Mouse (Mus musculus): Measurements from ENCODE around the gene Tns1.

Tns1 gene

GRCm38 (mm10) chr1:73992201-73992938 lies 131.9 kb downstream of the Tns1 start:
- no peak for DNase-seq (ENCODE audit: low spot score in 2 of 2)

DNA sequence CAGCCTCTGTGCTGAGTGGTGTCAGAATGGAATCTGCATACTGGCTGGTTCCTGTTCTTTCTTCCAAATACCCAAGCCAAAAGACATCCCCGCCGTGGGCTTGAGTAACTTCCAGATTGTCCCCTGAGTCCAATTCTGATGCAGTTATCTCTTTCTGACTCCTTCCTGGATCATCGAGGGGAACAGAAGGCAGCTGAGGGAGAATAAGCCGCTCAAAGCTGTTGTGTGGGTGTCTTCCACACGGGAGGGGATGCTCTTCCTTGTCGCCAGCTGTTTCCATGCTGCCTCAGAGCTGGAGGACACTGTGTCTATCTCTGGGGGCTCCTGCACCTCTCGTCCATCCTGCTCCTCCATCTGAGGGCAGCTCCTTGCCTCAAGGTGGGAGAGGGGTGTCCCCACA lies 133.0 kb downstream of the Tns1 start:
- no peak for DNase-seq (ENCODE audit: low spot score in 2 of 2)

- DNase-seq (ENCODE audit: low spot score in 2 of 2), result no peak
Measured at GRCm38 (mm10) chr1:73990024-73990423, 134.2 kb downstream of the Tns1 start.

DNA sequence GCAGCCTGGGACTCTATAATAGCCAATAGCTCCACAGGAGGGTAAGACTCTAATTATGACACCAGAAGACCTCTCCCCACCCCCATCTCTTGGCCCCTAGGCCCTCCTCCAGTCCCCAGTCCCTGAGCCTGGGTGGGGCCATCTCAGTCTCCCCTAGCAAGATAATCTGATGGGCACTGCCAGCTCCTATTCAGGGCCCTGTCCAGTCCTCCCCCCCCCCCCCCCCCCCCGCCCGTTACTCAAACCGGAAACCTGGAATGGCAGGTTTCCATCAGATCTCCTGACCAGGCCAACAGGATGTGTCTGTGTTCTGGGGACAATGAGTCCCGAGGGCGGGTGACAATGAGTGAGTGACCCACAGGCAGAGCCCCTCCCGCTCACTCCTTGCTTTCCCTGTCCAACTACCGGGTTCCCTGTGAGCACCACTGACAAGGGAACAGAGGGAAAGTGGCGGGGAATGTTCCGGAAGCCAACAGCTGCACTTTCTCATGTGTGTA lies 136.5 kb downstream of the Tns1 start:
- DNase-seq (ENCODE audit: low spot score in 2 of 2), result no peak

GRCm38 (mm10) chr1:73986268-73987045 lies 137.8 kb downstream of the Tns1 start:
- DNase-seq (ENCODE audit: low spot score in 2 of 2), result peak in 1 of 2 experiments; percentile 44

DNA sequence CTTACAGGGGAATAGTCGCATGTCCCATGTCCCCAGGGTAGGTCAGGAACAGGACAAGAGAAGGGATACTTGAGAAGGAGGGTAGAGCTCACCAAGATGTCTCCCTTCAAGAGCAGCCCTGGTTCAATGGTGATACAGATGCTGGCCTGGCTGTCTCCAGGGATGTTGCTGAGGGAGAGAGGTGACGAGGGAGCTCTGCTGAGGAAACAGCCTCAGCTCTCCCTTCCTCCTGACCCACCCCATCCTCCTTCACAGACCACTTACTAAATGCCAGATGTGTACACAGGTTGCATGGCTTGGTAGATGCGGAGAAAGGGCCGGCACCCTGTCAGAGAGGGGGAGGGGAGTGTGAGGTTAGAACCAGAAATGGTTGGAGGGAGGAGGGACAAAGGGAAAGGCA lies 138.6 kb downstream of the Tns1 start:
- no peak for DNase-seq (ENCODE audit: low spot score in 2 of 2)

DNA sequence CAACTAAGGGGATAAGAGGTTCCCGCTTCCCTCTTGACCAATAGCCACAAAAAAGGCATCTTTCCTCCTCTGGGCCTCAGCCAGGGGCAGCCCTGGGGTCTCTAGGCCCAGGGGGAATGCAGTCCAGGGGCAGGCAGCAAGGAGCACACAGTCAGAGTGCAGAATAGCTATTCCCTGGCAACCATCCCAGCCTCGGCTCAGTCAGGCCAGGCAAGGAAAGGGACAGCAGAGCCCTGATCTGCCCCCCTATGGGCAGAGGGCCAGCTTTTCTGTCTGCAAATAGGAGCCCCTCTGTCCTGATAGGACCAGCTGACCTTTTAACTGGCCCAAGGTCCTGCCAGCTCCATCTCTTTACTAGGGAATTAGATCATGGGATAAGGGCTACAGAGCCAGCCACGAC lies 145.0 kb downstream of the Tns1 start:
- DNase-seq (ENCODE audit: low spot score in 2 of 2), result peak; percentile 55 to 56

DNA sequence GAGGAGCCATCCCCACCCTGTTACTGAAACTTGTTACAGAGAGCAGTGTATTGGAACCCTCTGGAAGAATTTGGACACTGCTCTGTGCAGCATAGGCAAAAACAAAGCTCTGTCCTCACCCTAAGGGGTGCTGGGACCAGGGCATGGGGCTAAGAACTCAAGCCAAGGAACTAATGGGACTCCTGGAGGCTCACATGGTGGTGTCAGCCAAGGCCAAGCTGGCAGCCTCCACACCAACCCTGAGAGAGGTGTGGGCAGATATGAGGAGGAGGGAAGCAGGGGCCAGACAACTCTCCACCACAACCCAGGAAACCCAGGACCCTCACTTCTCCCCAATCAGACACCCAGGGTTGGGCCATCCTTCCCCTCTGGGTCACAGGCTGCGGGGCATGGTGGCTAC lies 145.7 kb downstream of the Tns1 start:
- DNase-seq (ENCODE audit: low spot score in 2 of 2), result no peak

- no peak for DNase-seq (ENCODE audit: low spot score in 2 of 2)
Measured at GRCm38 (mm10) chr1:73973992-73974391, 150.3 kb downstream of the Tns1 start.

DNA sequence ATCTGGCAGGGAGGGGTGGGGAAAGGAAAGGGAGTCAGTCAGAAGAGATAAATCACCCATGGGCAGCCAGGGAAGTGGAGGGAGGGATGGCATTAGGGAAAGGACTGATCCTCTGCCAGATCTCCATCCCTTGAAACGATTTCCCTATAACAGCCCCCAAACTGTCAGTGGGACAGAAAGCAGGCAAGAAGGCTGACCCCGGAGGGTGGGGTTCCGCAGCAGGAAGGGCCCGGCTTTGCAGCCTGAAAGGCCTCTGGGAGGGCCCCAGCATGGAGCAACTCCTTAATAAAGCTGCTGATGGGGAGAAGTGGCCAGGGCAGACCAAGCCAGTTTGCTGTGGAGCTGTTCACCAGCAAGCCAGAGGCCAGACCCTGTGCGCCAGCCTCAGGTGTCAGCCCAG lies 151.5 kb downstream of the Tns1 start:
- DNase-seq (ENCODE audit: low spot score in 2 of 2), result no peak

GRCm38 (mm10) chr1:73970161-73970730 lies 154.0 kb downstream of the Tns1 start:
- DNase-seq (ENCODE audit: low spot score in 2 of 2), result no peak

GRCm38 (mm10) chr1:73968712-73969511 lies 155.3 kb downstream of the Tns1 start:
- no peak for DNase-seq (ENCODE audit: low spot score in 2 of 2)

DNA sequence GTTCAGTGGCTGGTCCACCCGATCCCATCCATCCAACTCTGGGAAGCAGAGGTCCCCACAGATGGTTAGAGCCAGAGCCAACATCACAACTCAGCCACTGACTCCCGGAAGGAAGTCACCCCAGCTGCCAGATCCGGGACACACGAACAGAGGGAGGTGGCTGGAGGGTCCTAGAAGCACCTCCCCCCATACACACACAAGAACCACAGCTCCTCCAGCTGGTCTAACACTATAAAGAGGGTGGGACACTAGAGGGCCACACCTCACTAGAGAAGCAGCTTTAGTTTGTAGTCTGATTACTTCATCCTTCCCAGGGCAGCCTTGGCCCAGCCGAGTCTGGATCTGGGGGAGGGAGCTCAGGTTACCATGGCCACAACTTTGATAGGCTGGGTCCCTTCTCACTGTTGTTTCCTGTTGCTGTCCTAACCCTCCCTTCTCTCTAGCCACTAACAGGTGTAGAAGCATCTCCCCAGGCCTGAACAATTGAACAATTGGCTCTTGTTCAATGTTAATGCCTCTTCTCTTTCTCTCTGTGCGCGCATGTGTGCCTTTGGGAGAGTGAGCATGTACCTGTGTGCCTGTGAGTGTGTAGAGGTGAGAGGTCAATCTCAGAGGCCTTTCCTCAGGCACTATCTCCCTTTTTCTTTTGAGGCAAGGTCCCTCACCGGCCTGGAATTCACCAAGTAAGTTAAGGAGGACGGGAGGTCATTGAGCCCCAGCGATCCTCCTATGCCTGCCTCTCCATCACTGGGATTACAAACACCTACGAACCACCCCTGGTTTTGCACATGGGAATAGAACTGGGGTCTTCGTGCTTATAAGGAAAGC lies 157.6 kb downstream of the Tns1 start:
- DNase-seq (ENCODE audit: low spot score in 2 of 2), result no peak

DNA sequence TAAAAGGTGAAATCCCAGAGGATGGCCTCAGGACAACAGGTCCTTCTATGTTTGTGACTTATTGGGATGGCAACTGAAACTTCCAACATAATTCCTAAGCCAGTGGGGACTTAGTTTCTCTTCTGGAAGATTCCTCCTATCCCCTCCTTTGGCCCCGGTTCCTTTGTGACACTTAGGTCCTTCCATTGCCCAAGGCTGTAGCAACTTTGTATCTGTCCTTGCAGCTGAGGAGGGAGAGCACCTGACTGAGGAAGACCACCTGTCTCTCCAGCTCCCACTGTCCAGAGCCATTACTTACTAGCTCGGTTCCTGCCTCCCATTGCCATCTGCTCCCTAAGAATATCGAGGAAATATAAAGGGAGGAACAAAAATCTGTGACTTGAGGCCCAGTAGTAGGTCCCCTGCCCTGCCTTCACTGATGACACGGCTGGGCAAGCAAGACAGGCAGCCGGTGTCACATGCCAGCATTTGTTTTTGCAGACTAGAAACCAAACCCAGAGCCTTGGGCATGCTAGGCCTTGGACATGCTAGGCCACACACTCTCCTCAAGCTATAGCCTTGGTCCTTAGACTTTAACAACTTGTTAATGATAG lies 160.0 kb downstream of the Tns1 start:
- no peak for DNase-seq (ENCODE audit: low spot score in 2 of 2)

GRCm38 (mm10) chr1:73963626-73964025 lies 160.6 kb downstream of the Tns1 start:
- no peak for DNase-seq (ENCODE audit: low spot score in 2 of 2)

DNA sequence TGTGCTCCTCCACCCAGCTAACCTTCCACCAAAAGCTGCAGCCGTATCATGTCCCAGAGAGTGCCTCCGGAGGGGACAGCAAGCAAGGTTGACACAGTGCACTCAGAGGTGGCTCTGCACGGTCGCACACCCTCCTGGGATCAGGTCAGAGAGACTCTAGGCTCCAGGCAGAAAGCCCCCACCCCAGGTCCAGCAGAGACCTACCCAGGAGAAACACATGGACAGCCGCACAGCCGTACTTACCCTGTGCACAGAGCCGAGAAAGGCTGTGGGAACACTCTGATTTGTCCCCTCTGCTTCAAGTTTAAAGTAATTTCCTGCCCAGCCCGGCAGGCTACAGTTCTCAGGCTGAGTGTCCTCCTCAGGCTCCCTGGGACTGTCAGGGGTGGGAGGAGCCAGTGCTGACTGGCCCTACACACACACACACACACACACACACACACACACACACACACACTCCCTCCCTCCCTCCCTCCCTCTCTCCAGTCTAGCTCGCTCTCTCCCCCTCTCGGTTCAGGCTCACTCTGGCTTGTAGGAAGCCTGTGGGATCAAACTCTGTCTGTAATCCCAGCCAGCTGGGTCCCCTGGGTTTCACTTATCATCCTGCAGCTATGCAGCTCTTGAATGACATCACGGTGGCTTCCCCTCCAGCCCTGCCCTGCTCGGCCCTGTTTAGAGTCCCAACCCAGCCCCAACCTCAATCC lies 161.4 kb downstream of the Tns1 start:
- peak in 1 of 2 experiments; percentile 24 for DNase-seq (ENCODE audit: low spot score in 2 of 2)

- no peak for DNase-seq (ENCODE audit: low spot score in 2 of 2)
Measured at GRCm38 (mm10) chr1:73962049-73962448, 162.2 kb downstream of the Tns1 start.

- DNase-seq (ENCODE audit: low spot score in 2 of 2), result no peak
Measured at GRCm38 (mm10) chr1:73959758-73960157, 164.5 kb downstream of the Tns1 start.

DNA sequence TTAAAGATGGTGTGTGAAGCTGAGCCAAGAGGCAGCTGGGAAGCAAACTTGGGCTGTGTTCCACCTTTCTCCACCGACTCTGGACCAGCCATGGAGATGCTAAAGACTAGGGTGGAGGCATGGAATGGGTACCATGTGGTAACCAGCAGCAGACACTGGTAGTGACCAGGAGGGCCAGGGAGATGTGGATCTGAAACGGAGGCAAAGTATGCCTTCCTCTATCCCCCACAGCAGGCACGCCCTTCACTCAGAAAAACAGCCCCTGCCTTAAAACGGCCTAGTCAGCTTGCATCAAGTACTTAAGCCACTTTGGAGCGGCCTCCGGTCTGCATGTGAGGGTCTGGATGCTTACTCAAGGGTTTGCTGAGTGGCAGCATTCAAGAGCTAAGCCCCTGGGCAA lies 164.9 kb downstream of the Tns1 start:
- DNase-seq (ENCODE audit: low spot score in 2 of 2), result no peak
